Mouse (Mus musculus): ENCODE measurements around the gene Fars2. TPM values are rescaled to one million over a fixed set of nuclear protein-coding genes. Genes with fewer than 3 reads are reported as not detected.

The Fars2 gene
- polyA plus RNA-seq, 1 experiment from 2014 or later, result 31.7 TPM

GRCm38 (mm10) chr13:36282785-36283544 is 165.8 kb downstream of the Fars2 start:
- Histone ChIP-seq H3K27me3 (ENCODE audit: control insufficient read depth, insufficient read depth, low read length) (no peaks in the 10 kb centered on the region), H3K4me1 (replicated peaks; ENCODE audit: control insufficient read depth, insufficient read depth, low read length) (peaks cover 9% of the 10 kb centered on the region; the same call in 1 of the 2 replicates), H3K9ac (ENCODE audit: low read length) (no peak overlapping the region), H3K27ac (ENCODE audit: low read depth, low read length) (peak overlapping the region; percentile 74), H3K4me3 (ENCODE audit: low read depth, low read length) (no peak overlapping the region), H3K9me3 (ENCODE audit: control insufficient read depth, low read length) (no peaks in the 10 kb centered on the region), H3K36me3 (ENCODE audit: control insufficient read depth, insufficient read depth, low read length) (no peaks in the 10 kb centered on the region), H3K4me2 (ENCODE audit: low read depth, low read length, severe bottlenecking) (peak overlapping the region; percentile 22; the same call in 1 of the 2 replicates)
- ATAC-seq (replicated peaks; ENCODE audit: low FRiP score) (peak; percentile 93), DNase-seq (ENCODE audit: low spot score) (peak; percentile 89)
- 6% methylated on average over 7 of the region's 7 CpGs for WGBS

GRCm38 (mm10) chr13:36283545-36284067 is 166.4 kb downstream of the Fars2 start:
- no peak for DNase-seq (ENCODE audit: low spot score)
- Histone ChIP-seq H3K27ac (ENCODE audit: low read depth, low read length) (peak overlapping the region; percentile 74), H3K4me2 (ENCODE audit: low read depth, low read length, severe bottlenecking) (peak overlapping the region; percentile 11; the same call in 1 of the 2 replicates), H3K4me3 (ENCODE audit: low read depth, low read length) (no peak overlapping the region), H3K9me3 (ENCODE audit: control insufficient read depth, low read length) (no peaks in the 10 kb centered on the region), H3K9ac (ENCODE audit: low read length) (no peak overlapping the region), H3K4me1 (replicated peaks; ENCODE audit: control insufficient read depth, insufficient read depth, low read length) (peaks cover 9% of the 10 kb centered on the region; the same call in 1 of the 2 replicates), H3K27me3 (ENCODE audit: control insufficient read depth, insufficient read depth, low read length) (no peaks in the 10 kb centered on the region), H3K36me3 (ENCODE audit: control insufficient read depth, insufficient read depth, low read length) (no peaks in the 10 kb centered on the region)
- WGBS, result 6% methylated on average over 7 of the region's 7 CpGs
- peak; percentile 90 for ATAC-seq (replicated peaks; ENCODE audit: low FRiP score)

GRCm38 (mm10) chr13:36284097-36284496 is 166.9 kb downstream of the Fars2 start:
- Histone ChIP-seq H3K36me3 (ENCODE audit: control insufficient read depth, insufficient read depth, low read length) (no peaks in the 10 kb centered on the region), H3K27me3 (ENCODE audit: control insufficient read depth, insufficient read depth, low read length) (no peaks in the 10 kb centered on the region), H3K4me2 (ENCODE audit: low read depth, low read length, severe bottlenecking) (no peak overlapping the region), H3K4me3 (ENCODE audit: low read depth, low read length) (no peak overlapping the region), H3K9me3 (ENCODE audit: control insufficient read depth, low read length) (no peaks in the 10 kb centered on the region), H3K4me1 (replicated peaks; ENCODE audit: control insufficient read depth, insufficient read depth, low read length) (peaks cover 9% of the 10 kb centered on the region; the same call in 1 of the 2 replicates), H3K27ac (ENCODE audit: low read depth, low read length) (peak overlapping the region; percentile 74), H3K9ac (ENCODE audit: low read length) (no peak overlapping the region; the same call in 1 of the 2 replicates)
- ATAC-seq (replicated peaks; ENCODE audit: low FRiP score) (peak; percentile 42), DNase-seq (ENCODE audit: low spot score) (peak; percentile 59)
- WGBS, result 30% methylated on average over 1 of the region's 1 CpGs

- 87% methylated on average over 2 of the region's 2 CpGs for WGBS
- Histone ChIP-seq H3K27ac (ENCODE audit: low read depth, low read length) (peak overlapping the region; percentile 74), H3K9me3 (ENCODE audit: control insufficient read depth, low read length) (no peaks in the 10 kb centered on the region), H3K27me3 (ENCODE audit: control insufficient read depth, insufficient read depth, low read length) (no peaks in the 10 kb centered on the region), H3K36me3 (ENCODE audit: control insufficient read depth, insufficient read depth, low read length) (no peaks in the 10 kb centered on the region), H3K4me1 (replicated peaks; ENCODE audit: control insufficient read depth, insufficient read depth, low read length) (peaks cover 9% of the 10 kb centered on the region; the same call in 1 of the 2 replicates), H3K9ac (ENCODE audit: low read length) (no peak overlapping the region), H3K4me3 (ENCODE audit: low read depth, low read length) (no peak overlapping the region), H3K4me2 (ENCODE audit: low read depth, low read length, severe bottlenecking) (no peak overlapping the region)
- ATAC-seq (replicated peaks; ENCODE audit: low FRiP score) (no peak), DNase-seq (ENCODE audit: low spot score) (no peak)
Measured at GRCm38 (mm10) chr13:36285235-36285634, 168.0 kb downstream of the Fars2 start.

- Histone ChIP-seq H3K4me3 (ENCODE audit: low read depth, low read length) (no peak overlapping the region), H3K36me3 (ENCODE audit: control insufficient read depth, insufficient read depth, low read length) (no peaks in the 10 kb centered on the region), H3K9ac (ENCODE audit: low read length) (no peak overlapping the region), H3K4me1 (replicated peaks; ENCODE audit: control insufficient read depth, insufficient read depth, low read length) (peaks cover 17% of the 10 kb centered on the region), H3K27ac (ENCODE audit: low read depth, low read length) (0 out of 2 replicates have a peak overlapping the region, but pooled peaks have one; percentile 32), H3K9me3 (ENCODE audit: control insufficient read depth, low read length) (no peaks in the 10 kb centered on the region), H3K4me2 (ENCODE audit: low read depth, low read length, severe bottlenecking) (no peak overlapping the region), H3K27me3 (ENCODE audit: control insufficient read depth, insufficient read depth, low read length) (no peaks in the 10 kb centered on the region)
- 56% methylated on average over 3 of the region's 3 CpGs for WGBS
- ATAC-seq (replicated peaks; ENCODE audit: low FRiP score) (0 out of 2 replicates have a peak, but pooled peaks have one; percentile 47), DNase-seq (ENCODE audit: low spot score) (no peak)
Measured at GRCm38 (mm10) chr13:36293511-36293910, 176.3 kb downstream of the Fars2 start.

GRCm38 (mm10) chr13:36294503-36294902 is 177.3 kb downstream of the Fars2 start:
- Histone ChIP-seq H3K9me3 (ENCODE audit: control insufficient read depth, low read length) (no peaks in the 10 kb centered on the region), H3K27ac (ENCODE audit: low read depth, low read length) (no peak overlapping the region), H3K36me3 (ENCODE audit: control insufficient read depth, insufficient read depth, low read length) (no peaks in the 10 kb centered on the region), H3K27me3 (ENCODE audit: control insufficient read depth, insufficient read depth, low read length) (no peaks in the 10 kb centered on the region), H3K4me1 (replicated peaks; ENCODE audit: control insufficient read depth, insufficient read depth, low read length) (peaks cover 17% of the 10 kb centered on the region), H3K9ac (ENCODE audit: low read length) (no peak overlapping the region), H3K4me2 (ENCODE audit: low read depth, low read length, severe bottlenecking) (no peak overlapping the region), H3K4me3 (ENCODE audit: low read depth, low read length) (no peak overlapping the region)
- no peak for DNase-seq (ENCODE audit: low spot score)
- WGBS, result 80% methylated on average over 5 of the region's 5 CpGs
- ATAC-seq (replicated peaks; ENCODE audit: low FRiP score), result no peak

GRCm38 (mm10) chr13:36295848-36296247 is 178.6 kb downstream of the Fars2 start:
- no peaks in the 10 kb centered on the region for H3K9me3 ChIP-seq (ENCODE audit: control insufficient read depth, low read length)
- H3K36me3 ChIP-seq (ENCODE audit: control insufficient read depth, insufficient read depth, low read length), result no peaks in the 10 kb centered on the region
- H3K4me1 ChIP-seq (replicated peaks; ENCODE audit: control insufficient read depth, insufficient read depth, low read length), result peaks cover 17% of the 10 kb centered on the region
- H3K27me3 ChIP-seq (ENCODE audit: control insufficient read depth, insufficient read depth, low read length), result no peaks in the 10 kb centered on the region
- 0 out of 2 replicates have a peak overlapping the region, but pooled peaks have one; percentile 50 for H3K27ac ChIP-seq (ENCODE audit: low read depth, low read length)
- H3K9ac ChIP-seq (ENCODE audit: low read length), result no peak overlapping the region
- DNase-seq (ENCODE audit: low spot score), result peak; percentile 55
- H3K4me3 ChIP-seq (ENCODE audit: low read depth, low read length), result no peak overlapping the region
- 30% methylated on average over 6 of the region's 6 CpGs for WGBS
- 0 out of 2 replicates have a peak, but pooled peaks have one; percentile 32 for ATAC-seq (replicated peaks; ENCODE audit: low FRiP score)
- H3K4me2 ChIP-seq (ENCODE audit: low read depth, low read length, severe bottlenecking), result no peak overlapping the region

- peaks cover 17% of the 10 kb centered on the region for H3K4me1 ChIP-seq (replicated peaks; ENCODE audit: control insufficient read depth, insufficient read depth, low read length)
- H3K36me3 ChIP-seq (ENCODE audit: control insufficient read depth, insufficient read depth, low read length), result no peaks in the 10 kb centered on the region
- no peak overlapping the region for H3K4me2 ChIP-seq (ENCODE audit: low read depth, low read length, severe bottlenecking)
- no peak overlapping the region for H3K9ac ChIP-seq (ENCODE audit: low read length)
- no peak for DNase-seq (ENCODE audit: low spot score)
- ATAC-seq (replicated peaks; ENCODE audit: low FRiP score), result no peak
- H3K9me3 ChIP-seq (ENCODE audit: control insufficient read depth, low read length), result no peaks in the 10 kb centered on the region
- H3K27me3 ChIP-seq (ENCODE audit: control insufficient read depth, insufficient read depth, low read length), result no peaks in the 10 kb centered on the region
- no peak overlapping the region for H3K4me3 ChIP-seq (ENCODE audit: low read depth, low read length)
- no peak overlapping the region for H3K27ac ChIP-seq (ENCODE audit: low read depth, low read length)
- WGBS, result 76% methylated on average over 4 of the region's 4 CpGs
Measured at GRCm38 (mm10) chr13:36296574-36296973, 179.4 kb downstream of the Fars2 start.
